Mouse (Mus musculus) cerebellum, adult 2 months (tissue): ENCODE measurements around the gene Rap2a. TPM values are rescaled to one million over a fixed set of nuclear protein-coding genes. Genes with fewer than 3 reads are reported as not detected.

Source experiments
- DNase-seq, 2 experiments: peaks; one replicate each; pipeline ENCODE4 v3.0.0; 2021
- H3K27ac ChIP-seq: fragments of 200-500 bp; 2 replicates; pipeline ENCODE4 v1.5.1; 2012; ENCODE audit warnings: low read length, control low read depth, inconsistent platforms; ENCODE audit not compliant: insufficient read depth
- H3K27me3 ChIP-seq: fragments of 200-500 bp; 2 replicates; pipeline ENCODE4 v1.6.1; 2012; ENCODE audit warnings: inconsistent platforms, mild to moderate bottlenecking, low read length, moderate library complexity; ENCODE audit not compliant: control insufficient read depth, insufficient read depth
- H3K4me1 ChIP-seq: fragments of 200-500 bp; 2 replicates; pipeline ENCODE4 v1.6.1; 2011; ENCODE audit warnings: low read length; ENCODE audit not compliant: control insufficient read depth, insufficient read depth
- H3K4me3 ChIP-seq: fragments of 200-500 bp; replicated peaks from 2 replicates; pipeline ENCODE3; 2011; ENCODE audit warnings: mild to moderate bottlenecking, low read depth, low read length, control low read depth; ENCODE audit not compliant: insufficient read depth
- CTCF ChIP-seq: fragments of 200-500 bp; IDR thresholded peaks from 2 replicates; pipeline ENCODE4 v1.5.1; 2011; ENCODE audit warnings: low read depth, mild to moderate bottlenecking, control low read depth, low read length, moderate library complexity, borderline replicate concordance; ENCODE audit not compliant: insufficient read depth
- POLR2A ChIP-seq: fragments of 200-500 bp; IDR thresholded peaks from 2 replicates; pipeline ENCODE4 v1.6.1; 2011; ENCODE audit warnings: low read length, control low read depth, borderline replicate concordance; ENCODE audit not compliant: insufficient read depth
- WGBS: fragments of 180-500 bp; shearing (Covaris S2); methylation state at CpG from one replicate; pipeline ENCODE4 v1.1.7; 2018; 5-methylcytosine and 5-hydroxymethylcytosine counted together
- polyA plus RNA-seq: library from polyadenylated mRNA; depleted of rRNA; stranded (reverse); fragments of >200 nt; gene quantifications from 2 replicates; pipeline ENCODE4 v1.2.3, GENCODE M21; 2012; rRNA removed

Gene Rap2a
- polyA plus RNA-seq, 1 experiment, result 39.3 TPM

- Histone ChIP-seq H3K4me1 (no peaks in the 10 kb centered on the region), H3K4me3 (no peak overlapping the region), H3K27me3 (no peaks in the 10 kb centered on the region), H3K27ac (no peak overlapping the region)
- 93% methylated on average over 6 of the region's 6 CpGs for WGBS
- no peak for TF ChIP-seq CTCF
- no peak for TF ChIP-seq POLR2A
- no peak for DNase-seq
These were observed 66.3 kb downstream of the Rap2a start for GRCm38 (mm10) chr14:120544495-120544894.

GRCm38 (mm10) chr14:120544946-120545345, 66.7 kb downstream of the Rap2a start:
- WGBS, result 86% methylated on average over 2 of the region's 2 CpGs
- DNase-seq, result no peak
- no peaks in the 10 kb centered on the region for H3K4me1 ChIP-seq
- no peak overlapping the region for H3K4me3 ChIP-seq
- TF ChIP-seq CTCF (no peak), POLR2A (no peak)
- no peaks in the 10 kb centered on the region for H3K27me3 ChIP-seq
- no peak overlapping the region for H3K27ac ChIP-seq

Other genes with a start within 250 kb of the Rap2a start
- 163 and 176 TPM in 2 replicates for gene Mbnl2, start 202.8 kb upstream of the Rap2a start, polyA plus RNA-seq